In the genomic region with DNA sequence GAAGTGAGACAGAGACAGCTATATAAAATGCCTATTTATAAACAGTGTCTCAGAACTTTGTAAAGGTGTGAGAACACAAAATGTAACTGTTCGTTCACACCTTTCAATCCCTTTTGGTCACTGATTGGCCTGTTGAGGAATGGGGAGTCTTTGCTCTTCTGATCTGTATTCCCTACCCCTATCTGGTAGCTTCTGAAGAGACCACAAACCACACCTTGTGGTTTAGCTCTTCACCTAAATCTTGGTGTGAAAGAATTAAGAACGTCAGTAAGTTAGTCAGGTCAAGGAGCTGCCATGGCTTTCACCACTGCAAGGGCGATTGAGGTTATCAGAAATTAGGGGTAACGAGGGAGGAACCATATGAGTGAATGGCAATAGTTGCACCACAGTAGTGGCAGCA, we compare ENCODE assay signal across 17 mouse cellular contexts. TPM values are rescaled to one million over a fixed set of nuclear protein-coding genes. Genes with fewer than 3 reads are reported as not detected.
"Had no signal": no experiment of that assay in that cellular context is flagged by ENCODE, and none has a peak within 500 bp of the region (broad histone marks: within the 10 kb centered on the region; RNA-seq: fewer than 3 reads in every experiment).

No protein-coding gene starts in this region.

- DNase-seq: gastrocnemius, postnatal 10 days; gastrocnemius, postnatal 25 days; heart, adult 18-20 months; heart, postnatal 10 days; heart, postnatal 4 days; kidney, adult 18-20 months; kidney, adult 8-10 months; kidney, postnatal 10 days; kidney, postnatal 25 days; kidney, postnatal 4 days; left cerebral cortex, postnatal 4 days had no signal

- ATAC-seq: hindbrain, embryonic 16.5 days; inflammation-experienced regulatory T-cells, adult 6 months; intestine, embryonic 15.5 days; intestine, postnatal 0 days; liver, embryonic 12.5 days had no signal

RNA-seq across cellular contexts. Expression of gene Pir, which starts 49.4 kb away (rescaled TPM):
- total RNA-seq: granulocyte monocyte progenitor cell, adult 5-6 weeks had no signal

RNA-seq across cellular contexts. Expression of gene Vegfd, which starts 54.6 kb away (rescaled TPM):
- total RNA-seq: granulocyte monocyte progenitor cell, adult 5-6 weeks had no signal
